Mouse (Mus musculus) ES-Bruce4 (cell line): Measurements from ENCODE around the gene Akap7.

Experiments used
- CTCF ChIP-seq: IDR thresholded peaks from one replicate; pipeline ENCODE4 v1.8.1; 2011; ENCODE audit warnings: low read depth, low read length
- EP300 ChIP-seq: IDR thresholded peaks from 2 replicates; pipeline ENCODE4 v1.6.1; 2011; ENCODE audit warnings: low read depth, low read length; ENCODE audit not compliant: insufficient read depth
- POLR2A ChIP-seq: IDR thresholded peaks from one replicate; pipeline ENCODE4 v1.8.1; 2011; ENCODE audit warnings: low read length; ENCODE audit not compliant: insufficient read depth

GRCm38 (mm10) chr10:25305146-25305545 is 2.5 kb downstream of the Akap7 start:
- TF ChIP-seq POLR2A (no peak), CTCF (no peak), EP300 (no peak)
